Mouse (Mus musculus): ENCODE results near the gene Tbcd.

- no peak for TF ChIP-seq CTCF (IDR thresholded peaks at IDR 0.05; ENCODE audit: low read depth, low read length)
- TF ChIP-seq POLR2A (IDR thresholded peaks at IDR 0.05; ENCODE audit: extremely low read depth, insufficient read depth, low read length) = no peak
These were observed 165.6 kb downstream of the Tbcd start for GRCm38 (mm10) chr11:121617371-121617770.
